Mouse (Mus musculus): ENCODE measurements around the gene Prom2.
A peak's percentile ranks its signal among the peaks of the same experiment; 100 is the strongest.

Gene Prom2

DNA sequence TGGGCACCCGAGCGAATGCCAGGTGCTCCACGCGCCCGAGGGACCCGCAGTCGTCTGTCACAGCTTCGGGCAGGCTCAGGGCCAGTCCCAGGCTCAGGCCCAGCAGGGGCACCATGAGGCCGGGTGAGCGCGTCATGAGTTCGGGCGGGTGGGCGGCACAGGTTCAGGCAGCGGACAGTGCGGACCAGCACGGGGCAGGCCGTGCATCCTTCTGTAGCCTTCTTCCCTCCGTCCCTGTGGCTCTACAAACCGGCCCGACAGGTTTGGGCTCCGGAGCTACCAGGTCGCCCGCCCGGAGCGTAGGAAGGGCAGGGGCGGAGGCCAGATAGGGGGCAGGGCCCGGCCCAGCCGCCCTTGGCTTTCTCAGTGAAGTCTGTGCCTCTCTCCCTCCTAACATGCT, at the start of gene Prom2:
Gene Prom2, minus strand, starts transcription at position 283 of the 400 bp plus-strand sequence.
- DNase-seq (ENCODE audit: low read depth, low spot score): no peak

DNA sequence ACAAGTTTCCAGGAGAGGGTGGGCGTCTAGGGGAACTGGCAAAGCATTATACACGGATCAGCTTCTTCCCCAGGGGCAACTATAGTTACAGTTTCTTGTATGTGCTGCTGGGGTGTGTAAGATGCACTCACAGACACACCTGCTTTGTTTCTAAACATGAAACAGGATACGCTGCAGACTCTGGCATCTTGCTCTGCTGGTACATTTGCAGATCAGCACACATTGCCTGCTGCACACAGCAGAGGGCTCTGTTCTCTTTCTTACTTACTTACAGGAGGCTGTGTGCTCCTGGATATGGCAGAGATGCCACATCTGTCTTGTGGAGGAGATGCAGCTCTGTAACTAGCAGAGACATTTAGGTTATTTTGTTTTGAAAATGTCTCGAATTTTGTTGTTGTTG, 49.6 kb upstream of the Prom2 start:
- DNase-seq (ENCODE audit: low read depth, low spot score): no peak

DNA sequence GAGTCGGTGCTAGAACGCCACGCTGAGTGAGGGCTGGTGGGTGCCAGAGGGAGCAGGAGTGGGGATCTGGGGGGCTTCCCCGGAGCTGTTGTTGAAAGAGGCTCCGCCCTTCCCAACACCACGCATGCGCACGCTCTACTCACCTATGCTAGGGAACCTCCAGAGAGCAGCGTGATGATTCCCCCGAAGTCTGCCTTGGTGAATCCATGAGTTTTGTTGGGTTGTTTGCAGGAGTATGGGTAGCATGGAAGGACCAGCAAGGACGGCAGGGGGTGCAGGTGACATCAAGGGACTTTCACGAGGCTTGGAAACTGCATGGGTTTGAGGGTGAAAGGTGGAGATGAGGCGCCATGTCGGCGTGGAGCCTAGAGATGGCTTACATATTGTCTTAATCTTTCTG, 48.9 kb upstream of the Prom2 start:
- DNase-seq (ENCODE audit: low read depth, low spot score): no peak

DNA sequence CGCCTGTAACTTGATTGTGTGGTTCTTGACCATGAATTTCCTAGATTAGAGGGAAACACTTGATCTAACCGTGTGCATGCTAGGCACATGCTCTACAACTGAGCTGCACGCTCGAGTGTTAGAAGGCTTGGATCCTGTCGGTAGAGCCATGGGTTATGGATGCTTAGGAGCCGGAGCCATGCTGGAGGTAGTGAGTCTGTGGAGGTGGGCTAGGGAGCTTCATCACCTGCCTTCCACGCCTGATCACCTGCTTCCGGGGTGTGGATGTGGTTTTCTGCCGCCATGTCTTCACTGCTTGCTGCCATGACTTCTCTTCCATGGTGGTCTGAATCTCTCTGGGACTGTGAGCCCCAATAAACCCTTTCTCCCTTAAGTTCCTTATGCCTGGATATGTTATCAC, 47.6 kb upstream of the Prom2 start:
- no peak for DNase-seq (ENCODE audit: low read depth, low spot score)

DNA sequence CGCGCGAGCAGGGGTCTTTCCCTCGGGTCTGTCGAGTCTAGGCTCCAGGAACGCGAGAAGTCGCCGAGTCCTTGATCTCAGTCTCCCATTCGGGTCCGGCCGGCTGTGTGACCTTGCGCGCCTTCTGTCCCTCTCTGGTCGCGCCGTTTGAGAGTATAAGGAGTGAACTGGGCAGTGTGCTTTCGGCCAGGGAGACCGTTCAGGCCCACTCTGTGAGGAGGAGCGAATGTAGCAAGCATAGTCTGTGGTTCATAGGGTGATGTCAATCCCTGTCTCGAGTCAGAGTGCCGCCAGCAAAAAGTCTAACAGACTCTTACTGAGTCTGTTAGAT, 46.2 kb upstream of the Prom2 start:
- no peak for DNase-seq (ENCODE audit: low read depth, low spot score)

DNA sequence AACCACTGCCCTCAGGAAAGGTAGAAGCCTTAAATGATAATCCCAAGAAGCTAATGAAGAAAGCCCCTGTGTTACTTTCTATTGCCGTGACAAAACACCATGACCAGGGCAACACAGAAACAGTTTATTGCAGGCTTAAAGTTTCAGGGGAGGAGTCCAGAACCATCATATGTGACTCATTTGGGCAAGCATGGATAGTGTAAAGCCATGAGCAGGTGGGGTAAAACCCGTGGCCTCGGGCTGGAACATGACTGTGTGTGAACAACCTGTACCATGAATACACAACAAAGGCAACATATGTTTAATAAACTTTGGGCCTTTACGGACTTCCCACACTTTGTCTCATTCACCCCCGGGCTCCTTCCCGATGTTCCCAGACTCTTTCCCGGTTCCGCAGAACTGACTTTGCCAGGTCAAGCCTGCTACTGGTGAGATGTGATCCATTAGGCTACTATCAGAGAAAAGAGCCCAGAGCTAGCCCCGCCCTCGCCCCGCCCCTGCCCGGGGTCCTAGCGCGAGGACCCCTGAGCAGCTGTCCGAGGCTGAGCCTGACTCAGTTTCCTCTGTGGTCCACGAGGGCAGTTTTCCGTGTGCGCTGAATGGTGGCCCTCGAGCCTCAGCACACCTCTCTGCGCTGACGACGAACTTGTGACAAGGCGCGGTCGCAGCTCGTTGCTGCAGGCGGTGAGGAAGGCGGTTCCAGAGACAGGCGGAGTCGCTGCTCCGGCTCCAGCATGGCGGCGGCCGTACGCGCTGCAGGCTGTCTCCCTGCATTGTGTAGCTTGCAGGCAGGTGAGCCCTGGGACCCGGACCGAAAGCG, 45.6 kb upstream of the Prom2 start, which contains the start of the genes Zfp661 and Mrps5:
Gene Zfp661, minus strand, starts transcription at position 401 of the 820 bp plus-strand sequence.
Gene Mrps5, plus strand, starts transcription at position 529 of the 820 bp plus-strand sequence.
- peak; percentile 78 for DNase-seq (ENCODE audit: low read depth, low spot score)

DNA sequence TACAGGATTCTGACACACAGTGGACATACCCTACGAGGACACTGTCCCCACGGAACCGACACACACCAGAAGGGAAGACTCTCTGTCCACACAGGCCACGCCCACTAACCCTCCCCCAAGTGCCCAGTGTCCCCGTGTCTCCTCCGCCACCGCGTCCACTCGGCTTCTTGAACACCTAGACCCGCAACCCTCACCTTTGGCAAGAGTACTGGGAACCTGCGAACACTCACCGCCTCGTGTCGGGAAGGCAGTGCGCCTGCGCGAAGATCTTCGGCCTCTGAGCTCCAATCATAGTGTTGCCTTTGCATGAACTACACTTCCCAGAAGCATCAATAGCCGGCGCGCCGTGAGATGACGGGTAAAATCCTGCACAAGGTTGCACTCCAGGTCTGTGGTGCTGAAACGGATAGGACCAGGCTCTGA, 43.2 kb upstream of the Prom2 start:
- DNase-seq (ENCODE audit: low read depth, low spot score): peak; percentile 95

DNA sequence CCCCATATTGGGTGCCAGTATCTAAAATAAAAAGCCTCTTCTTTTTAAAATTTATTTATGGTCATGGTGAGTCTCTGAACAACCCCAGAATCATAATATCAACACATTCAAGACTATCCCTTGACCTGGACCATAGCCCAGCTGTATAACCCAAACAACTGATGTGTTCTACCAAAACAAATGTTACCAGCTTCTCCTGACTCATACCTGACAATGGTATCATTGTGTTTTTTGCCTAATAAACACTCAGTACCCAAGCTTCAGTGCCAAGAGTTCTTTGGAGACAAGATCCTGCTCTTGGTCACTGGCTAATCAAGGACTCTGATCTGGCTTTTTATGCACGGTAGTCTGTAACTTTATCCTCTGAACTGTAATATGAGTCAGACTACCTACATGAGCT, 32.1 kb upstream of the Prom2 start:
- DNase-seq (ENCODE audit: low read depth, low spot score): no peak

DNA sequence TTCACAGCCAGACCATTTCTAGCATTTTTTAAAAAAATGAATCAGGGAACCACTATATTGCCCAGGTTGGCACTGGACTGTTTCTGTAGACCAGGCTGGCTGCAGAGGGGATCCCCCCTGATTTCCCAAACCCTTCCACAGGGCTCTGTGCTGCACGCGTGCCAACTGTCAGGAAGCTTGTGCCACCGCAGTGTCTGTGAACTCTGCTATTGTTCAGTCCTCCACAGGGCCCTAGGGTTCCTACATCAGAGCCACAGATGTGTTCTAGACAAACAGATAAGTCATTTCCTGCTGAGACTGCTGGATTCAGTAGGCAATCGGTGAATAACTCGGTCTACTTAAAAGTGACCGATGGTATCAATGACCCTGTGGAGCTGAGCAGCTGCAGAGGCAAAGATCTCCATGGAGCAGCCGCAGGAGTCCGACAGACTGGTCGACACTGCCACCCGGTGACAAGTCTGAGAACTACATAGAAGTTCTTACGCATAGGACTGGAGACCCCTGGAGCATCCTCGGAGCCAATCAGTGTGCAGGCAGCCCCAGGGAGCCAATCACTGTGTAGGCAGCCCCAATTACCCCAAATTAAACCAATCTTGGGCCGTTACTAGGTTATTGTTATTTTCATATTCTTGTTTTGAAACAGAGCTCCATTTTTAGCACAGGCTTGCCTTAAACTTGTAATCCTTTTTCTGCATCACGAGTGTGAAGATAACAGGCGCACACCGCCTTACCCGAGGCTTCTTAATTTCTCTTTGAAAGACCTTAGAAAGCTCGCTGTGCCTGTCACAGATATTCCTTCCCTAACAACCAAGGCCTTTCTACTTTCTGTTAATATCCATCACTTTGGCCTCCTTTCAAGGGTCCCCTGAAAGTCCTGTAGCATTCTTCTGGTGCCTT, 18.1 kb upstream of the Prom2 start:
- peak; percentile 94 for DNase-seq (ENCODE audit: low read depth, low spot score)

DNA sequence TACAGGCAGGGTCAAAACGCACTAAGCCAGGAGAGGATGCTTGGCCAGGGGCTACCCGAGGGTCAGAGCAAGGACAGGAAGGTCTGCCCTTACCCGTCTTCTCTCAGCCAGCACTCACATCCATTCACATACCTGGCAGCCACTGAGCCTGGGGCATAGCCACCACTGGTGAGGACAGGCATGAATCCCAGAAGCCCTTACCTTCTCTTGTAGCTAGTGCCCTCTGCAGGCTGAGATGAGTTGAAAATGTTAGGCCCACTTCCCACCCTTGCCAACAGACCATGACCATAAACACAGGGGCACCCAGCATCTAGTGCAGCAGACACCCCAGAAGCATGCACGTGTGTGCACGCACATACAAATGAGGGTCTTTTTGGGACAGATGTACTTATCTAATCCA, 9.8 kb upstream of the Prom2 start:
- DNase-seq (ENCODE audit: low read depth, low spot score): no peak

DNA sequence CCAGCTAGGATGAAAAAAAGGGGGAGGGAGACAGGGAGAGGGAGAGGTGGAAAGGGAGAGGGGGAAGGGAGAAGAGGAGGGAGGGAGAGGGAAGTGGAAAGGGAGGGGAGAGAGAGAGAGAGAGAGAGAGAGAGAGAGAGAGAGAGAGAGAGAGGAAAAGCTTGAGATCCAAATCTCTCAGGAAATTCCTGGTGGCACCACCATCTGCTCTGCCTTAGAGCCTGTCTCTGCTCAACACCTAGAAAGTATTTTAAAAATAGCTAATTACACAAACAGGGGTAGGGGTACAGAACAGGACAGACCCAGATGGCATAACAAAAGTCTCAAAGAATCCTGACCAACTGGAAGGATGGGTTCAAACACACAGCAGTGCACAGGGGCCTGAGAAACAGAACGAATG, 9.2 kb upstream of the Prom2 start:
- DNase-seq (ENCODE audit: low read depth, low spot score): no peak

DNA sequence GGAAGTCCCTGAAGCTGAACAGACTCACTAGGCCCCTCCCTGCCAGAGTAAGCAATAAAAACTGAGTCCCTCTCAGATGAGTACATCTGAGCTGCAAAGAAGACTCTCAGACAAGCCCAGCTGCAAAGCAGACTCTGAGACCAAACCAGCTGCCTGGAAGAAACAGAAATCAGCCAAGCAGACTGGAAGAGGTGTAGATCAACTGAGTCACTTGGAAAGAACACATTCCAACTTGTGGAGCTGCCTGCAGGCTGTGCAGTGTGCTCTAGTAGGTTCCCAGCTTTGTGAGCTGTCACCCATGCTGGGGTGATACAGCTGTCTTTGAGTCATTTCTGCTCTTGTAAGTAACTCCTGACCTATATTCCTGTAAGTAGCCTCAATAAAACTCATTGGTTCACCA, 8.4 kb upstream of the Prom2 start:
- DNase-seq (ENCODE audit: low read depth, low spot score): no peak

DNA sequence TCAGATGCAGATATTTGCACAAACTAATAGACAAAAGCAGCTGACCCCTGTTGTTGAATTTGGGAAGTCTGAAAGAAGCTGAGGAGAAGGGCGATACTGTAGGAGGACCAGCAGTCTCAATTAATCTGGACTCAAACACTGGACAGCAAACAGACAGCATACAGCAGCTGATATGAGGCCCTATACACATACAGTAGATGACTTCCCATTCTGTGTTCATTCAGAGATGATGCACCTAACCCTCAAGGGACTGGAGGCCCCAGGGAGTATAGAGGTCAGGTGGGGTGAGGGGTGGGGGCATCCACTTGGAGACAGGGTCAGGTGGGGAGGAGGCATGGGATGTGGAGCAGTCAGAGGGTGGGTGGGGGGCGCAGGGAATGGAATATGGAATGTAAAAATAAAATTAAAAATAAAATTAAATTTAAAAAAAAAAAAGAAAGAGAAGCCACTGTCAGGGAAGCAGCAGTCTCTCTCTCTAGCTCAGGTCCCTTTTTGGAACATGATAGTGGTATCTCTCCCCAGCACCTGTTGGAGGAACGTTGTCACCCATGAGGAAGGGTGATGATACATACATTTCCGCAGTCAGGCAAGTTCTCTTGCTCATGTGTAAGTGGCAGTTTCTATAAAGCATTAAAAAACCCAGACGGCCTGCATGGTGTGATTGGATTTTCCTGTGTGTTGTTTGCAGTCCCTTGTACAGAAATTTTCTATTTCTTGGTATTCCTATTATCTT, 7.2 kb upstream of the Prom2 start:
- no peak for DNase-seq (ENCODE audit: low read depth, low spot score)

DNA sequence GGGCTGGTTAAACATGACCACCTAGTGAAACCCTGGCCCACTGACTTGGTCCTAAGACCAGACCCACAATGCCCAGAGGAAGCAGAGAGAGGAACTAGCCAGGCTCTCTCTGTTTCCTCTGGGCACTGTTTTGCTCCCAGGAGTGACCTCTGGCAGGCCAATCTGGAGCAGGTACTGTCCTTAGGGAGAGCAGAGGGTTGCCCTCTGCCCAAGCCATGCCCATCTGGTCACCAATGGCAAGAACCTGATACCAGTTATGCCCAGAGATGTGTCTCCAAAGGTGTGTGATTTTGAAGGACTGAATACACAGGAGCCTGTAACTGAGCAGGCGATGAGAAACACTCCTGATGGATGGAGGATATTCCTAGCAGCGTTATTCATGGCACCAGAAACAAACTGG, 430 bp upstream of the Prom2 start:
- no peak for DNase-seq (ENCODE audit: low read depth, low spot score)

DNA sequence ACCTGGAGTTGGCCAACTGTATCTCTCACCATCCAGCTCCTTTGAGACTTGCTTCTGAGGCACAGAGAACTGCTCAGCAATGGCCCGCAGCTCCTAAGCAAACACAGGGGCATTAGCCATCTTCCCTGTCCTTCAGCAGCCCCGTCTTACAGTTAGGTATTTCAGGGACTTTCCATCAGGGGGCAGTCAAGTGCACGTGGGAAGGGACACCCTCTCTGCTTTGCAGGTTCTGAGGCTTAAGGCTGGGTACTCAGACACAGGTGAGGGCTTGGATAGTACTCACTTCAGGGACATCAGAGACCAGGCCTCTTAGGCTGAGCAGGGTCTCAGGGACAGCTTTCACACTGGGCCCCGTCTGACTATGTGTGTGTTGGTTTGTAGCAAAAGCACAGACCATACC, 1.8 kb downstream of the Prom2 start:
- peak; percentile 24 for DNase-seq (ENCODE audit: low read depth, low spot score)

DNA sequence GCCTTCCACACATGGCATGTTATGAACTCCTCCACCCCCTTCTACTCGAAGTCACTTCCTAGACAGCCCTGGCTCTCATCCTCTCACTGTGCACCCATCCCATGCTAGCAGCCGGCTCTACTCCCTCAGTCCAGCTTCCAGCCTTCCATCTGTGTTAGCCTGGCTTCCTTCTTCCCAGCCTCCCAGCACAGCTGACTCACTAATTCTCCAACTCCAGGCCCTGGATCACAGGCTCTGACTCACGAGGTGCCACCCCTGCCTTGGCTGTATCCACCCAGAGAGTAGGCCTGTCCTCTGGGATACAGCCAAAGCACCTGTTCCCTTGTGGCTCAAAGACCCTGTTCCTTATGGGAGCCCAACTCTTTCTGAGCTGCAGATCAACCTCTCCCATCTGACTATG, 3.7 kb downstream of the Prom2 start:
- no peak for DNase-seq (ENCODE audit: low read depth, low spot score)

DNA sequence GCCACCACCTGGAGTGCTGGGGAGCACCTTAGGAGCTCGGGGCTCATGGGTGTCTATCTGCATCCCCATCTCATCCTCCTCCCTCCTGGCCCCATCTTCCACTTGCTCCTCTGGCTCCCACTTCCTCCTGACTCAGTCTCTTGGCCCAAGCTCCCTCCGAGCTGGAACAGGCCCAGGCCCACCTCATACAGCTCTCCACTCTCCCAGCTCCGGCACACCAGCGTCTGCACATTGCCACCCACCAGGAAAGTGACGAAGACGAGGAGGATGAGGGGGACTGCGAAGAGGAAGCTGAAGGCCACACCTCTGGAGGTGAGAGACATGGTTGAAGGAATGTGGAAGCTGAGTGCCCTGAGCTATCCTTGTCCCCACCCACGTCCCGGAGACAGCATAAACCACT, 5.9 kb downstream of the Prom2 start:
- DNase-seq (ENCODE audit: low read depth, low spot score): no peak

DNA sequence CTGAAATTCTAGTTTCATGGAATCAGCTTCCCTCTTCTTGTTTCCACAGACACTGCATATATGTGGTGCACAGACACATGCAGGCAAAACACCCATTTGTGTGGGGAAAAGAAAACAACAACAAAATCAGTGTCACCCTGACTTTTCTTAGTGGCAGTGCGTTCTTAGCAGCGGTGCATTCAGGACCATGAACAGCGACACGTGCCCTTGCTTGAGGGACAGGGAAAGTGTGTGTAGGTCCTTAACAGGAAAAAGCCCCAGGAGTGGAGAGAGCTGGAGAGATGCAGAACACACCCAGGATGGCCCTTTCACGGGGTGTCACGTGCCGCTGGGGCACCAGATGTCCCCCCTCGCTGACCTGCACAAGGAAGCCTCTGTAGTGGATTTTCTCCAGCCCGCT, 8.9 kb downstream of the Prom2 start:
- DNase-seq (ENCODE audit: low read depth, low spot score): peak; percentile 74

DNA sequence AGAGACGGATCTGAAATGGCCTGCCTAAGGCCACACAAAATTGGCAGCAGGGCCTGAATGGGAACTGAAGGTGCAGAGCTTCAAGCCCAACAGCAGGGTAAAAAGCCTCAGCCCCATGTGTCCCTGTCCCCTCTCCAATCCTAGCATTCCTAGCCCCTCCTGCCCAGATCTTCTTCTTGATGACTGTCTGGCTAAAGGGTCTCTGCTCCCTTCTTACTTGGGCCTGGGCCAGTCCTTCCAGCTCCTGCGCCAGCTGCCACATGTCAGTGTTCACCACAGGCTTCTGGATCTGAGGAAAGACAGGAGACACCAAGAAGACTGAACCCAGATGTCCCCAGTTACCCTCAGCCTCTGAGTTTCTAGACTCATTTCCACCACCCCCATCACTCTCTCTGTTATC, 9.7 kb downstream of the Prom2 start:
- no peak for DNase-seq (ENCODE audit: low read depth, low spot score)

DNA sequence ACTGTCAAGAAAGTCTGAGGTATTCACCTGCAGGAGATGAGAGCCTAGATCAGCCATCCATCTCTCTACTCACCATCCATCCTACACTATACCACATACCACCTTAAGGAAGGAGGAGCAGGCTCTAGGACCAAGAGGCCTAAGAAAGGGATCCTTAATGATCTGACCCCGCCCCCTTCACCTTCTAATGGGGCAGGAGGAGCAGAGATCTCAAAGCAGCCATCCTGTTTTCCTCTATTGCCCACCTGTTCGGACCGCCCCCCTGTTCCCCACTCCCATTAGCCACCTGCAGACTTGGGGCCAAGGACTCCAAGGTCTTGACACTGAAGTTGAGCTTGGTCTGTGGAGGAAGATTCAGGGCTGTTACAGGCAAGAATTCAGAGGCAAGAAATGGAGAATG, 10.8 kb downstream of the Prom2 start:
- DNase-seq (ENCODE audit: low read depth, low spot score): no peak

DNA sequence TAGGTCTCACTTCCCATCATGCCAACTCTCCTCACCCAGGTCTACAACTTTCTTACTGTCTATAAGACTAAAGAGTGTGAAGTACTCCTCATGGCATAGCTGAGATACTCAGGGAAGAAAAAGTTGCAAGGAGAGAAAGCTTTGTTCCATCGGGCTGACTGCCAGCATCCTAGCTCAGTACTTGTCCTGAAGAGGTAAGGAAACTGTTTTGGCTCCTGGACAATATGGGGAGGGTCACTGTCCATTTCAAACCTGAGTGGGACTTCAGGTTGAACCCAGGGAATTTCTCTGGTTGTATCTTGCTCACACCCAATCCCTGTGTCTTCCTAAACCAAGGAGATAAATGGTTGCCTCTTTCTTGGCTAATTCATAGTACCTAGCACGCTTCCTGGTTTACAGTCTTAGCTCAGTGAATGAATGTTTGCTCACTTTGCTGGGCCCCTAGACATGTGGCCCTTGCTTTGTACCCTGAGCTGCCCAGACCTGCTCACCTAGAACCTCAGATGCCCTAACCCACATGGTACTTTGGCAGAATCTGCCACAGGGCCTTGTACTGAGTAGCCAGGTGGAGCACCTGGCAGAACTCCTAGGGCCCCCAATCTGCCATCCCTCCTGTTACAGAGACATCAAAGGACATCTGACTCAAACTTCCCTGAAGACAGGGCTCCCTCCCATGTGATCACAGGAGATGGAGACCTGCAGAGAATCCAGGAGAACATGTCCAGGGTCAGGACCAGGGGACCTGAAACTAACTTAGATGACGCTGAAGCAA, 16.1 kb downstream of the Prom2 start:
- DNase-seq (ENCODE audit: low read depth, low spot score): no peak
